Mouse (Mus musculus) left cerebral cortex, postnatal 14 days (tissue): ENCODE measurements around the gene Hcar1. TPM values are rescaled to one million over a fixed set of nuclear protein-coding genes. Genes with fewer than 3 reads are reported as not detected.

Source experiments
- DNase-seq, 2 experiments: peaks; one replicate each; pipeline ENCODE4 v3.0.0; 2021 to 2022; ENCODE audit warnings: low spot score in 2 of 2, mixed read lengths in 1 of 2
- intact Hi-C: fragments of 180-260 bp; cut with DNase I; formaldehyde crosslinking; loops from one replicate; pipeline ENCODE4 v1.15.1; 2025
- long read RNA-seq, 2 experiments: library from polyadenylated mRNA; stranded (forward); transcript quantifications; one replicate each; pipeline ENCODE4 v2.0.0; 2021
- total RNA-seq, 2 experiments: library from RNA; stranded (reverse); gene quantifications; 2 replicates each; pipeline ENCODE4 v1.2.3; 2021

The Hcar1 gene
- total RNA-seq = 1 to 10 TPM; 1.3 to 2.0 TPM
- long read RNA-seq, experiment 1 = 0 reads
- long read RNA-seq, experiment 2, partial matches to known transcripts = 0 of 2 reads
- long read RNA-seq, experiment 2, other reads (novel, unspliced or antisense) = 0 of 2 reads

- no peak for DNase-seq
- intact Hi-C loops = no loop called here
Measured at GRCm38 (mm10) chr5:123879928-123880327, at the start of gene Hcar1. Gene Hcar1 (minus strand): TSS chr5:123880020.

GRCm38 (mm10) chr5:123927118-123927517 lies 47.3 kb upstream of the Hcar1 start, which contains the start of gene Gm43518:
Gene Gm43518 (plus strand): TSS chr5:123927418.
- no peak for DNase-seq
- intact Hi-C loops = no loop called here

GRCm38 (mm10) chr5:123922112-123922511 lies 42.3 kb upstream of the Hcar1 start:
- intact Hi-C loops = loop anchor here (5.0 kb wide), 1 partner anchor 185 kb away; no protein-coding TSS in a partner anchor
- no peak for DNase-seq

GRCm38 (mm10) chr5:123914852-123915251 lies 35.0 kb upstream of the Hcar1 start:
- intact Hi-C loops = no loop called here
- DNase-seq = no peak

GRCm38 (mm10) chr5:123907631-123907977 lies 27.8 kb upstream of the Hcar1 start:
- intact Hi-C loops = loop anchor here (2.0 to 5.0 kb wide), 2 partner anchors 80 to 159 kb away; partner anchors contain the start of genes Kntc1 and Rsrc2
- no peak for DNase-seq

- intact Hi-C loops = loop anchor here (2.0 to 5.0 kb wide), 2 partner anchors 80 to 158 kb away; partner anchors contain the start of genes Kntc1 and Rsrc2
- peak; percentile 98 to 99 for DNase-seq
Measured at GRCm38 (mm10) chr5:123906976-123907630, 27.3 kb upstream of the Hcar1 start, which contains the start of gene Denr. Gene Denr (plus strand): TSS chr5:123907175.

GRCm38 (mm10) chr5:123906146-123906975 lies 26.5 kb upstream of the Hcar1 start:
- DNase-seq = no peak
- intact Hi-C loops = loop anchor here (2.0 to 5.0 kb wide), 2 partner anchors 79 to 158 kb away; partner anchors contain the start of genes Kntc1 and Rsrc2

GRCm38 (mm10) chr5:123904059-123904672 lies 24.3 kb upstream of the Hcar1 start:
- no peak for DNase-seq

GRCm38 (mm10) chr5:123897352-123897751 lies 17.5 kb upstream of the Hcar1 start:
- intact Hi-C loops = no loop called here
- DNase-seq = peak; percentile 22 to 25

More at GRCm38 (mm10) chr5:123904059-123904672, 24.3 kb upstream of the Hcar1 start:
- intact Hi-C loops = no loop called here

GRCm38 (mm10) chr5:123896395-123896794 lies 16.6 kb upstream of the Hcar1 start:
- intact Hi-C loops = no loop called here

GRCm38 (mm10) chr5:123893520-123893919 lies 13.7 kb upstream of the Hcar1 start:
- intact Hi-C loops = no loop called here
- no peak for DNase-seq

More at GRCm38 (mm10) chr5:123896395-123896794, 16.6 kb upstream of the Hcar1 start:
- DNase-seq = no peak

GRCm38 (mm10) chr5:123891669-123892068 lies 11.8 kb upstream of the Hcar1 start:
- DNase-seq = peak; percentile 57 to 62
- intact Hi-C loops = no loop called here

- no peak for DNase-seq
Measured at GRCm38 (mm10) chr5:123890987-123891386, 11.2 kb upstream of the Hcar1 start.

GRCm38 (mm10) chr5:123890312-123890711 lies 10.5 kb upstream of the Hcar1 start:
- intact Hi-C loops = no loop called here
- no peak for DNase-seq

More at GRCm38 (mm10) chr5:123890987-123891386, 11.2 kb upstream of the Hcar1 start:
- intact Hi-C loops = no loop called here

GRCm38 (mm10) chr5:123886365-123886764 lies 6.5 kb upstream of the Hcar1 start:
- DNase-seq = no peak
- intact Hi-C loops = no loop called here

GRCm38 (mm10) chr5:123884332-123884731 lies 4.5 kb upstream of the Hcar1 start:
- intact Hi-C loops = no loop called here
- no peak for DNase-seq

GRCm38 (mm10) chr5:123883891-123884290 lies 4.1 kb upstream of the Hcar1 start:
- intact Hi-C loops = no loop called here
- peak in 1 of 2 experiments; percentile 47 for DNase-seq

- intact Hi-C loops = no loop called here
- no peak for DNase-seq
Measured at GRCm38 (mm10) chr5:123880778-123881177, 958 bp upstream of the Hcar1 start.

GRCm38 (mm10) chr5:123878056-123878455 lies 1.8 kb downstream of the Hcar1 start:
- DNase-seq = no peak
- intact Hi-C loops = no loop called here
